Mouse (Mus musculus) stomach, postnatal 0 days (tissue): Measurements from ENCODE around the gene Hprt. TPM values are rescaled to one million over a fixed set of nuclear protein-coding genes. Genes with fewer than 3 reads are reported as not detected.
"Not testable (repeated sequence)": the region's sequence is repeated elsewhere in the genome, so short reads cannot be mapped to it uniquely, and the experiment has no call there.

Experiments
- ATAC-seq: fragments of 200-750 bp; cut with Nextera tagmentation; 2 replicates; pipeline ENCODE4 v1.8.0; 2017; ENCODE audit not compliant: low FRiP score, low TSS enrichment
- DNase-seq: peaks from one replicate; pipeline ENCODE4 v3.0.0-alpha.2; 2016; ENCODE audit warnings: low spot score
- H3K27ac ChIP-seq: fragments of 300-500 bp; sonication (generic); replicated peaks from 2 replicates; pipeline ENCODE4 v1.5.1; 2014; ENCODE audit warnings: mild to moderate bottlenecking, control low read depth
- H3K27me3 ChIP-seq: fragments of 300-500 bp; sonication (generic); 2 replicates; pipeline ENCODE4 v1.6.1; 2014; ENCODE audit warnings: low read length; ENCODE audit not compliant: control insufficient read depth, insufficient read depth
- H3K36me3 ChIP-seq: fragments of 300-500 bp; sonication (generic); 2 replicates; pipeline ENCODE4 v1.6.1; 2014; ENCODE audit warnings: low read length, mixed read lengths; ENCODE audit not compliant: control insufficient read depth, insufficient read depth
- H3K4me1 ChIP-seq: fragments of 300-500 bp; sonication (generic); replicated peaks from 2 replicates; pipeline ENCODE4 v1.6.1; 2014; ENCODE audit warnings: antibody characterized with exemption; ENCODE audit not compliant: control insufficient read depth, insufficient read depth
- H3K4me2 ChIP-seq: fragments of 300-500 bp; sonication (generic); replicated peaks from 2 replicates; pipeline ENCODE4 v1.6.1; 2014; ENCODE audit warnings: low read depth, mild to moderate bottlenecking, control low read depth, moderate library complexity
- H3K4me3 ChIP-seq: fragments of 300-500 bp; sonication (generic); 2 replicates; pipeline ENCODE4 v1.5.1; 2014; ENCODE audit warnings: low read depth, low read length, control low read depth
- H3K9ac ChIP-seq: fragments of 300-500 bp; sonication (generic); 2 replicates; pipeline ENCODE4 v1.6.1; 2014; ENCODE audit warnings: mild to moderate bottlenecking, low read length, control low read depth, mixed read lengths
- H3K9me3 ChIP-seq: fragments of 300-500 bp; sonication (generic); 2 replicates; pipeline ENCODE4 v1.6.1; 2016; ENCODE audit warnings: low read length; ENCODE audit not compliant: control insufficient read depth
- CTCF ChIP-seq: IDR thresholded peaks from 2 replicates; pipeline ENCODE4 v1.5.1; 2016; ENCODE audit warnings: antibody characterized with exemption, low read depth, mild to moderate bottlenecking, moderate library complexity
- EP300 ChIP-seq: optimal IDR thresholded peaks from 2 replicates; pipeline ENCODE3; 2016; ENCODE audit warnings: antibody characterized with exemption
- WGBS: fragments of 180-500 bp; shearing (Covaris S2); extraction: QIAGEN DNeasy Blood & Tissue Kit; methylation state at CpG from one replicate; pipeline ENCODE4 v1.1.7; 2014; 5-methylcytosine and 5-hydroxymethylcytosine counted together
- polyA plus RNA-seq: library from polyadenylated mRNA; unstranded; fragments of >200 nt; fragmentation: Nextera tagmentation; extraction: Ambion mirVana; gene quantifications from 2 replicates; pipeline ENCODE4 v1.2.1, GENCODE M21; 2015

Gene Hprt
- polyA plus RNA-seq, 1 experiment from 2014 or later, result 254 TPM

DNA sequence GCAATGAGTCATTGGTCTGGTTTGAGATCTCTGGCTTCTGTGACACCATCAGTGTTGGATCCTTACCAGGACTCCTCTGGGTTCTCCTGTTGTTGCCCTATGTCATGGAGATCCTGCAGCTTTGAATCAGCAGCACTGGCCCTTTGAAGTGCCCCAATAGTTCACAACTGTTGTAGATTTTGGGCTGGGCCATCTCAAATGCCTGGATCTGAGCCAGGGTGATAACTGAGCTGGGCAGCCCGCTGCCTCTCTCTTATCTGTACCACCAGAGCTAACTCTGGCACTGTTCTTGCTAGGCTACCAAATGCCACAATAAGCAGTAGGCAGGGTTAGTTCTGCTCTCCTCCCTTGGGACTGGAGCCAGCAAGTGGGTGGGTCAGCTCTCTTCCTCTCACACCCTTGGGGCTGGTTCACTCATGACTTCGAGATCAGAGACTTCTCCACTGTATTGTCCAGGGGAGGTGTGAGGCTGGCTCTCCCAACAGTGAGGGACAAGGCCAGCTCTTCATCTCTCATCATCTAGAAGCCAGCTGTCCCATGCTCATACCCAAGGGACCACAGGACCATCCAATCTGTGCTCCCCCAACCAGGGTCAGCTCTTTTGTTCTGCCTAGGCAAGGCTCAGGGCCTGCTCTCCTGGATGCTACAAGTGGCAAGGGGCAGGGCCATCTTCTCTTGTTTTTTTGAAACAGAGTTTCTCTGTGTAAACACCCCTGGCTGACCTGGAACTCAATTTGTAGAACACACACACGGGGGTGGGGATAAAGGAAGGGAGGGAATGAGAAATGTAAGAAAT lies 16.5 kb upstream of the Hprt start:
- no peak overlapping the region for H3K27ac ChIP-seq
- no peak overlapping the region for H3K4me3 ChIP-seq
- H3K36me3 ChIP-seq, result no peaks in the 10 kb centered on the region
- H3K9me3 ChIP-seq, result no peaks in the 10 kb centered on the region
- H3K9ac ChIP-seq, result no peak overlapping the region
- no peaks in the 10 kb centered on the region for H3K27me3 ChIP-seq
- peak; percentile 76 for ATAC-seq
- no peaks in the 10 kb centered on the region for H3K4me1 ChIP-seq
- no peak for TF ChIP-seq CTCF
- no peak for TF ChIP-seq EP300
- peak; percentile 73 for DNase-seq
- H3K4me2 ChIP-seq, result no peak overlapping the region
- 27% methylated on average over 3 of the region's 3 CpGs for WGBS

DNA sequence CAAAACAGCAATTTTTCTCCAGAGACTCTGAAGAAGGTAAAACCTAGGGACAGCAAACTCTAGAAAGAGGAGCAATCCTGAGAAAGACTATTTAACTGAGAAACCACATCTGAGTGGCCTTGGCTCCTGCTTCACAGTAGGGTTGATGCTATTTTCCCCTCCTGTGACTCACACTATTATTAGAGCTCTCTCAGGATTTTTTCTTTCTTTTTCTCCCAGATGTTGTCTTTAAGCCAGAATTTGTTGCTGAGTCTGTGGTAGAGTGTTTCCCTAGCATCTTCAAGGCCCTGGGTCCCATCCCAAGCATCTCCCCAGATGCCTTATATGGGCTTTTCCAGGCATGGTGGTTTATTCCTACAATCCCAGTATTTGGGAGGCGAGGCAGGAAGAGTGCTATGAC lies 15.8 kb upstream of the Hprt start:
- 56% methylated on average over 1 of the region's 1 CpGs for WGBS
- no peak overlapping the region for H3K27ac ChIP-seq
- H3K4me3 ChIP-seq, result no peak overlapping the region
- H3K4me1 ChIP-seq, result no peaks in the 10 kb centered on the region
- no peak for ATAC-seq
- H3K9ac ChIP-seq, result no peak overlapping the region
- TF ChIP-seq CTCF, result no peak
- H3K27me3 ChIP-seq, result no peaks in the 10 kb centered on the region
- H3K4me2 ChIP-seq, result no peak overlapping the region
- no peaks in the 10 kb centered on the region for H3K9me3 ChIP-seq
- no peak for DNase-seq
- H3K36me3 ChIP-seq, result no peaks in the 10 kb centered on the region

DNA sequence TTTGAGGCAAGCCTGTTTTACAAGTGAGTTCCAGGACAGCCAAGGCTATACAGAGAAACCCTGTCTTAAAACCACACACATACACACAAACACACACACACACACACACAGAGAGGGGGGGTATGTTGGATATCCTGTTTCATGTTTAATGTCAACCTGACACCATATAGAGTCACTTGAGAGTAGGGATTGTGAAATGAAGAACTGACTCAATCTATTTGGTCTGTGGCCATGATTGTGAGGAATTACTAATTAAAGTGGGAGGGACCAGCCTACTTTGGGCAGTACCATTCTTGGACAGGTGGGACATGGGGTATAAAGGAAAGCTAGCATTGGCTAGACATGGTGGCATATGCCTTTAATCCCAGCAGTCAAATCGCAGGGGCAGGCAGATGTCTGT lies 15.3 kb upstream of the Hprt start:
- Histone ChIP-seq H3K36me3 (no peaks in the 10 kb centered on the region), H3K9me3 (no peaks in the 10 kb centered on the region), H3K4me3 (no peak overlapping the region), H3K4me1 (no peaks in the 10 kb centered on the region), H3K27ac (no peak overlapping the region), H3K27me3 (no peaks in the 10 kb centered on the region), H3K4me2 (no peak overlapping the region), H3K9ac (no peak overlapping the region)
- 95% methylated on average over 1 of the region's 1 CpGs for WGBS
- TF ChIP-seq EP300 (no peak), CTCF (no peak)
- DNase-seq, result no peak
- no peak for ATAC-seq

DNA sequence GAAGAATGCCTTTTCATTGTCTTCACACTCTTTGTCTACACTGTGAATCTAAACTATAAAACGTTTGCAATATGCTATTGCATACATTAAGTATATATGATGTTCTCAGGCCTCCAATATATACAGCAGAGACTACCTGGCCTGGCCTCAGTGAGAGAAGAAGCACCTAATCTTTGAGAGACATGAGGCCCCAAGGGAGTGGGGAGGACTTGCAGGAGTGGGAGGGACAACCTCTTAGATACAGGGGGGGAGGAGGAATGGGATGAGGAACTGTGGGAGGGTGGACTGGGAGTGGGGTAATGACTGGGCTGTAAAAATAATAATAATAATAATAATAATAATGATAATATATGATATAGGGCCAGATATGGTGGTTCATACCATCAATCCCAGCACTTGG lies 9.4 kb upstream of the Hprt start:
- Histone ChIP-seq H3K4me2 (no peak overlapping the region), H3K4me3 (no peak overlapping the region), H3K27me3 (no peaks in the 10 kb centered on the region), H3K27ac (no peak overlapping the region), H3K9ac (no peak overlapping the region), H3K36me3 (no peaks in the 10 kb centered on the region), H3K9me3 (no peaks in the 10 kb centered on the region), H3K4me1 (no peaks in the 10 kb centered on the region)
- ATAC-seq (no peak), DNase-seq (no peak)
- 39% methylated on average over 1 of the region's 1 CpGs for WGBS
- TF ChIP-seq EP300 (no peak), CTCF (no peak)

DNA sequence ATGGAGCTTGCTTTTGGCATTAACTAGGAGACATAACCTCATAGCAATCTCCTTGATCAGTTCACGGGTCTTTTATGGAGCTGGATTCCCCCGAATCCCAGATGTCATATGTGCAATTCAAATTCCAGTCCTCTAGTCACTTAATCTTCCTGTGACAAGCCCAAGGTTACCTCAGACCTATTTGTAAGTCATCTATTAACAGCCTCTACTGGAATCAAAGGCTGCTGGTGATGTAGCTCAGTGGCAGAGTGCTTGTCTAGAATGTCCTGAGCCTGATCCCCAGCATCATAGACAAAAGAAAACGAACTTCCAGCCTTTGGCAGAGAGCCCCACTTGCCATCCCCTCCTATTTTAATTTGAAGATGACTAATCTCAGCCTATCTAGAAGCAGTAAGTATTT lies 6.6 kb upstream of the Hprt start:
- H3K27me3 ChIP-seq, result no peaks in the 10 kb centered on the region

DNA sequence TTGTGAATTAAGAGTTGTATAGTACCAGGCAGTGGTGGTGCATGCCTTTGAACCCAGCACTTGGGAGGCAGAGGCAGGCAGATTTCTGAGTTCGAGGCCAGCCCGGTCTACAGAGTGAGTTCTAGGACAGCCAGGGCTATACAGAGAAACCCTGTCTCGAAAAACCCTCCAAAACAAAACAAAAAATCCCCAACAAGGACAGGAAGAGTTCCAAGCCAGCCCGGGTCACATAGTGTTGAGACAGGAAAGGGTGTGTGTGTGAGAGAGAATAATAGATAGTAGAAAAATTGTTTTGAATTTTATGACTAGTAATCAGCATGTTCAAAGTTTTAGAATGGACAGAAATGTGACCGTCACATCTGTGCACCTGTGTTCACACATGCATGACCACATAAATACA lies 6.8 kb downstream of the Hprt start:
- H3K9me3 ChIP-seq, ATAC-seq, DNase-seq, H3K4me1 ChIP-seq, H3K36me3 ChIP-seq, H3K9ac ChIP-seq, H3K27ac ChIP-seq, H3K27me3 ChIP-seq, H3K4me2 ChIP-seq, H3K4me3 ChIP-seq: not testable (repeated sequence)
- WGBS, result 82% methylated on average over 5 of the region's 5 CpGs

More for the DNA sequence above, 6.6 kb upstream of the Hprt start:
- H3K4me3 ChIP-seq, result no peak overlapping the region
- TF ChIP-seq EP300 (no peak), CTCF (no peak)
- DNase-seq (no peak), ATAC-seq (no peak)
- H3K9me3 ChIP-seq, result no peaks in the 10 kb centered on the region
- no peak overlapping the region for H3K27ac ChIP-seq
- no peaks in the 10 kb centered on the region for H3K36me3 ChIP-seq
- H3K4me1 ChIP-seq, result no peaks in the 10 kb centered on the region
- no peak overlapping the region for H3K9ac ChIP-seq
- no peak overlapping the region for H3K4me2 ChIP-seq
- WGBS, result 64% methylated on average over 3 of the region's 3 CpGs
